Mouse (Mus musculus) frontal cortex, postnatal 36 days (tissue): ENCODE measurements around the gene Cdc37.

Experiments used
- DNase-seq, 2 experiments: peaks; one replicate each; pipeline ENCODE4 v3.0.0; 2022; ENCODE audit warnings: low spot score in 2 of 2

Cdc37 gene

DNA sequence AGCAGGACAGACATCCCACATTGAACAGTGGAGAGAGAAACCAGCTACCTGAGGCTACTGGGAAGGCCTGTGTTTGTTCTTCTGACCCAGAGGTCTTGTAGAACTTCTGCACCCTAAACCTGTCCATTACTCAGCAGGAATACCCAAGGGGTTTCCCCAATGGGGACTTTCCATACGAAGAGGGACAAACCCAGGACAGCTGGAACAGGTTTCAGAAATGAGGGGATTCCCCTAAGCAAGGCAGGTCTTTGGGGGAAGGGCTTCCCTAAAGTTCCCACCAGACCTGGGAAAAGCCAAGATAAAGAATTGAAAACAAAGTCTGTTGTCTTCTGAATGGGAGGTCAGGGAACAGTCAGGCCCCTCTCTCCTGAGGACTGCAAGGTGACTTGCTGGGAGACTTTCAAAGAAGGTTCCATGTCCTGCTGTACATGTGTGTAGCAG lies 13.8 kb downstream of the Cdc37 start:
- DNase-seq = no peak

GRCm38 (mm10) chr9:21135329-21135890 lies 14.4 kb downstream of the Cdc37 start:
- no peak for DNase-seq

GRCm38 (mm10) chr9:21134595-21135328 lies 15.0 kb downstream of the Cdc37 start:
- DNase-seq = no peak

DNA sequence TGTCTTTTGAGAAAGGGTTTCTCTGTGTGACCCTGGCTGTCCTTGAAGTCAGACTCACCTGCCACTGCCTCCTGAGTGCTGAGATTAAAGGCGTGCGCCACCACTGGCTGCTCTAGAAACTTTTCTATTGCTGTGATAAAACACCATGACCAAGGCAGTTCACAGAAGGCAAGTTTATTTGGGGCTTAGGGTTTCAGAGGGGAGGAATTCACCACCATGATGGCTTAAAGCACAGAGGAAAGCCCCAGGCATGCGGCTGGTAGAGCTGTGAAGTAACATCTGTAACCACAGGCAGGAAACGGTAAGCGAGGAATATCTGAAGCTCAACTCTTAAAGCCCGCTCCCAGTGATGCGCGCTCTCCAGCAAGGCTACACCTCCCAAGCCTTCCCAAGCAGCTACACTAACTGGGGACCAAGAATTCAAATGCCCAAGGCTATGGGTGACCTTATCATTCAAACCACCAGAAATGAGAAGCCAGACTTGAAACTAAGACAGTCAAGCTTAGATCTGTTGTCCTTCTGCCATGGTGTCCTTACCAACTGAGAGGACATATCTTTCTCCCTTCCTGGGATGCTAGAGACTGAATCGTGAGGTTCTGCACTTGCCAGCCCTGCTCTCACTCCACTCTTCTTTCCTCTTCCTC lies 16.6 kb downstream of the Cdc37 start:
- DNase-seq = no peak

DNA sequence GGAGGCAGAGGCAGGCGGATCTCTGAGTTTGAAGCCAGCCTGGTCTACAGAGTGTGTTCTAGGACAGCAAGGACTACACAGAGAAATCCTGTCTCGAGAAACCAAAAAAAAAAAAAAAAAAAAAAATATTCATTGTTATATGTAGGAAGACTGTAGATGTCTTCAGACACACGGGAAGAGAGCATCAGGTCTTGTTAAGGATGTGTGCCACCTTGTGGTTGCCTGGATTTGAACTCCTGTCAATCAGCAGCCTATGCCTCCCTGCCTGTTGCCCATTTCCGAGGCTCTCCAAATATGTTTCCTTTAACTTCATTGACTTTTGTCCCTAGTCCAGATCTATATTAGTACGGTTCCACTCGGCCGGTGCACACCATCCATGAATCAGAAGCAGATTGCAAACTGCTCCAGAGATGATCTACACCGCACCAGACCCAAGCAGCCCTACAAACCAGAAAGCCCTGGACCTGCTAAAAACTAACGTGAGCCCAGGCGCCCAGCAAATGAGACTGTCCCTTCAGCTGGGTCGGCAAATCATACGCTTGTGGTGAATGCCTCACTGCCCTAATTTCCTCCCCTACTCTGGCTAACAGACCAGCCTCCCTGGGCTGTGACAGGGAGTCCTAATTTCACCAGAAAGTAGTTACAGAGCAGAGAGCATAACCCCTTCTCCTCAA lies 17.5 kb downstream of the Cdc37 start:
- no peak for DNase-seq

DNA sequence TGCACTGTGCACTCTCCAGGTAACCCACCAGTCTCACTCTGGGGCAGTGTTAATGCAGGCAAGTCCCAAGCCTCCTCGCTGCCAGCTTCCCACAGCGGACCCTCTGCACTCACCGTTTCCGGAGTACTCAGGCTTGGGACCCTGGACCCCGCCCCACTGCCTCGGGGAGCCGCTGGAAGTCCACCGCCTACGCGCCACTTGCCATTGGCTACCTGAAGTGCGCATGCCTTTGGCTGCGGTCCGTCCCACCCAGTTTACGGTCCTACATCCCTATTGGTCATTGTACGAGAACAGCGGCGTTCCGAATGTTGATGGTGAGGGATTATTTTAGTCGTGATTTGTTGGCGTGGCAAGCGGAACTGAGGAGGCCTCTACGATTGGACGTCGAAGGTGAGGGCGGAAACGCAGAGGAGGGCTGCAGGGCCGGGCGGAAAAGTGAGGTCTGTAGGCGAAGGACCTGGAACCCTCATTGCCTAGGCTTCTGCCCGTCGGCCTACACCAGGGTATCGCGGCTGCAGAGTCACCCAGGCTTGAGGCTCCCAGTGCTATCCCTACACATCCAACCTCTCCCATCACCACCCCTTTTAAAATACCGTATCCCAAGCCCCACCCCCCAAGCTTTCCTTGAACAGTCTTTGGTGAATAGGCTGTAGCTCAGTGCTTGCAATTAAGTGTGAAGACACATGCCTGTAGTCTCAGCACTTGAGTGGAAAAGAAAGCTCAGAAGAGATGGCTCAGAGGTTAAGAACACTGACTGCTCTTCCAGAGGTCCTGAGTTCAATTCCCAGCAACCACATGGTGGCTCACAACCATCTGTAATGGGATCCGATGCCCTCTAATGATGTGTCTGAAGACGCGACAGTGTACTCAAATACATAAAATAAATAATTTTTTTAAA lies 18.5 kb downstream of the Cdc37 start, which contains the start of gene Tyk2:
TSS of gene Tyk2 (minus strand) at position 185 of the 898 bp plus-strand sequence.
- DNase-seq = peak; percentile 90 to 96

DNA sequence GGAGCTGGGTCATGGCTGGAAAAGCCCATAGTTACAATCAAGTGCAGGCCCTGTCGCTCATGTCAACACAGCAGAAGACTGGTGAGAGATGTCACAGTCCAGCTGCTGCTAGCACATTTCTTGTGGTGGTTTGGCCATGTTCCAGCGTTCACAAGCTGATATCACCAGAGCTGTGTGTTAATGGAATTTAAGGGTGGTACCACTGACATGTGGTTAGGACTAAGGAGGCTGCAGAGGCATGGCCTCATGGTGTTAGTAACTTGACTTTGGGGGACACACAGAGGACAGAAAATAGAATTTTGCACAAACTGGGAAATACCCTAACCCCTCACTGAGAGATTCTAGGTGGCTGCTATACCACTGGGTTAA lies 23.5 kb downstream of the Cdc37 start:
- no peak for DNase-seq

DNA sequence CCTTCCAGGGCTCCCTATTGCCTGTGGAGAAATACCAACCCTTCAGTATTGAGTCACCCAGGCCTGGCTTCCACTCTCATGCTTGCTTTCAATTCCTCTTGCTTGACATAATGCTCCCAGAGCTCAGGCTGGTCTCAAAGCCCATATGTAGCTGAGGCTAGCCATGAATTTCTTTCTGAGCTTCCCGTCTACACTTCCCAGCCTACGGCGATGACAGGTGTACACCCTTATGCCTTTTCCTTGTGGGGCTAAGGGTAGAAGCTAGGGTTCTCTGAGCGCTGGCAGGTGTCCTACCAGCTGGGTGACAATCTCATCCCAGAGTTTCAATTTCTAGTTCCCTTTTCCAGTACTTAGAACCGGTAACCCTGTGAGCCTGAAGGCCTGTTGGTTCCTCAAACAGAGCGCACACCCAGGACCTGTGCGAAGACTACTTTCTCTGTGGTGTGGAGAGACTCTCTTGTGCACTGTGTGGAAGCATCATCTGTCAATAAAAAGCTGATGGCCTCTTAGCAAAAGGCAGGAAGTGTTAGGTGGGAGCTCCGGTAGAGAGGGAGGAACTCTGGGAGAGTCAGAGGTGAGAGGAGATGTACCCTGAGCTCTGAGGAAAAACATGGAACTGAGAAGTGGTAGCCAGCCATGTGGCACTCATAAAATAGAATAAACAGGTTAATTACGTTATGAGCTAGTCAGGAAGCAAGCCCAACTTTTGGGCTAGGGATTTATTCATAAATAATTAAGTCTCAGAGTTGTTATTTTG lies 24.1 kb downstream of the Cdc37 start:
- DNase-seq = no peak

GRCm38 (mm10) chr9:21124837-21125236 lies 24.9 kb downstream of the Cdc37 start:
- no peak for DNase-seq

GRCm38 (mm10) chr9:21121483-21121882 lies 28.3 kb downstream of the Cdc37 start:
- DNase-seq = no peak

GRCm38 (mm10) chr9:21117073-21117472 lies 32.7 kb downstream of the Cdc37 start:
- no peak for DNase-seq

DNA sequence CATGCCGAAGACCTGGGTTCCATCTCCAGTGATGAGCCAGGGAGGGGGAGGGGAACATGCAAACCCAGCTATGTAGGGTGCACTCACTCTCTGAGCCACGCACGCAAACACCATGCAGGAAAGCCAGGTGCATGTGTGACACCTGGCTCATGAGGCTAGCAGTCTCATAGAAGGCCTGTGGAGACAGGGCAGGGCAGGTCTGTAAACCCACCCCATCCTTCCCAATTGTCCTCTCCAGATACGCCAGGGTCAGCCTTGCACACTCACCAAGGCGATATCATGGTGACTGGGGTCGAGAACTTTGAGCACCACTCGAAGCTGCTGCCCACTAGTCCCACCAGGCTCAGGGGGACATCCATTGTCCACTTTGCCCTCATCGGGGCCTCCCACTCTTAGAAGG lies 34.7 kb downstream of the Cdc37 start:
- no peak for DNase-seq

GRCm38 (mm10) chr9:21114190-21114589 lies 35.6 kb downstream of the Cdc37 start:
- DNase-seq = no peak

- no peak for DNase-seq
Measured at GRCm38 (mm10) chr9:21113751-21114150, 36.0 kb downstream of the Cdc37 start.

DNA sequence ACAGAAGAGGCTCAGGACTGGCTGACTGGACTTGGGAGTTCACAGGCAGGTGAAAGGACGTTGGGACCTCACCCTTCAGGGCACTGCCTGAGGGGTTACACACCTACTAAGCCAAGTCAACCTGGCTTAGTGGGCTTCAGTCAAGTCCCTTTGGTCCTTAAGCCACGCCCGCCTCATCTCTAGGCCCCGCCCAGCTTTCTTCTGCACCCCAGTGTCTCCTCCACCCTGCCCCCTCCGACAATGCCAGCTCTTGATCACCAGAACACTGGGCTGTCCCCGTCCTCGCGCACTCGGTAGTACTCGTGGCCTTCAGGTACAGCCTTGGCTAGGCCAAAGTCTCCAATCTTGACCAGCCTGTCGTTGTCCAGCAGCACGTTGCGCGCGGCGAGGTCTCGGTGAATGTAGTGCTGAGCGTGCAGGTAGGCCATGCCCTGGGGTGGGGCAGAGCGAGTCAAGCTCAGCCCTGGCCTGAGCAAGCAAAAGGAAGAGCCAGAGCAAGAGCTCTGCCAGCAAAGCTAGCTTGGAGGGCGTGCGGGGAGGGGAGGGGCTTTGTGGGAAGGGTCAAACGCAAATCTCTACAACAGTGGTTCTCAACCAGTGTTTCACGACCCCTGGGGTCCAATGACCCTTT lies 42.1 kb downstream of the Cdc37 start:
- no peak for DNase-seq

DNA sequence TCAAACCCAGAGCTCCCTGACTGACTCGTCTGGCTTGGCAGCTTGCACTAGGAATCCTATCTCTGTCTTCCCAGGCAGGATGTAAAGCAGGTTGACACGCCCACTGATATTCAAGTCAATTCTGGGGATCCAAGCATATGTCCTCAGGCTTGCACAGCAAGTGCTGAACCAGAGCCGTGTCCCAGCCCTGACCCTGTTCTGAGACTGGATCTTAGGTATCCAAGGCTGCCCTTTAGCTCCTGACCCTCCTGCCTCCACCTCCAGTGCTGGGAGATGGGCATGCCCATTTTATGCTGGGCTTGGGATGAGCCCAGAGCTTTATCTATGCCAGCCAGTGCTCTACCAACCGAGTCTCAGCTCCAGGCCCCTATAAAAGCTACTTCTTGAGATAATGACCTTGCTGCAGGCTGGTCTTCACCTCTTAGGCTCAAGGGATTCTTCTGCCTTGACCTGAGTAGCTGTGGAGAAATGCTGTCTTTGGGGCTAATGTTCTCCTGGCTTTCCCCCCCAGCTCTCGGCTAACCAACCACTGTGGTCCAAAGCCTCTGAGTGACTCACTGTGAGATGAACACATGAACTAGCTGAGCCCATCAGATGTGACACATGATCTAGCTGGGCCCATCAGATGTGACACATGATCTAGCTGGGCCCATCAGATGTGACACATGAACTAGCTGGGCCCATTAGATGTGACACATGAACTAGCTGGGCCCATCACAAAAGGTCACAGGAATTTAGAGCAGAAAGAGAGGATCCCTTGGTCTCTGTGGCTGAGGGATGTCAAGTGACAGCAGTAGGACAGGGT lies 43.8 kb downstream of the Cdc37 start:
- peak in 1 of 2 experiments; percentile 20 for DNase-seq

DNA sequence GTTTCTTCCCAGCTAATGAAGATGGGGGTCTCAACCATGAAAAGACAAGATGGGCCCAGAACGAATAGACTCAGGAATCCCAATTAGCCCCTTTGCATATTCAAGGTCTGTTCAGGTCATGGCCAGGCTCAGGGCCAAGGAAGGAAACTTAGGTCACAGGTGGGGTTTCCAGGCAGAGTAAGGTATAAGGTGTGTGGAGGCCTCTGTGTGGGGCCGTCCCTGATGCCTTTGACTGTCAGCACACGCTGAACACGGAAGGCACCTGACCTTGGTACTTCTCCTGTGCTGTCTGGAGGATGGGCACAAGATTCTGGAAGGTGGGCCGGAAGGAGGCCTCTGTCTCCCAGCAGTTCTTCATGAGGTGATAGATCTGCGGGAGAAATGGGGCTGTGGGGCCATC lies 45.0 kb downstream of the Cdc37 start:
- DNase-seq = no peak

DNA sequence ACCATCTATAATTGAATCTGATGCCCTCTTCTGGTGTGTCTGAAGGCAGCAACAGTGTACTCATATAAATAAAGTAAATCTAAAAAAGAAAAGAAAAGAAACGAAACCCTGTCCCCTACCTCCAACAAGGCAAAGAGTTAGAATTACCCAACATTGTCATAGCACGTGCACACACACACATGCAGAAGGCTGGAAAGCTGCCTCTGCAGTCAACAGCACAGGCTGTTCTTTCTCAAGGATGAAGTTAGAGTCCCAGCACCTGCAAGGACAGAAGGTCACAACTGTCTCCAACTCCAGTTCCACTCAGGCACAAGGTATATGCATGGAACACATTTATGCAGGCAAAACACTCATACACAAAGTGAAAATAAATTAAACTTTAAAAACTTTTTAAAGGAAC lies 47.7 kb downstream of the Cdc37 start:
- DNase-seq = no peak

DNA sequence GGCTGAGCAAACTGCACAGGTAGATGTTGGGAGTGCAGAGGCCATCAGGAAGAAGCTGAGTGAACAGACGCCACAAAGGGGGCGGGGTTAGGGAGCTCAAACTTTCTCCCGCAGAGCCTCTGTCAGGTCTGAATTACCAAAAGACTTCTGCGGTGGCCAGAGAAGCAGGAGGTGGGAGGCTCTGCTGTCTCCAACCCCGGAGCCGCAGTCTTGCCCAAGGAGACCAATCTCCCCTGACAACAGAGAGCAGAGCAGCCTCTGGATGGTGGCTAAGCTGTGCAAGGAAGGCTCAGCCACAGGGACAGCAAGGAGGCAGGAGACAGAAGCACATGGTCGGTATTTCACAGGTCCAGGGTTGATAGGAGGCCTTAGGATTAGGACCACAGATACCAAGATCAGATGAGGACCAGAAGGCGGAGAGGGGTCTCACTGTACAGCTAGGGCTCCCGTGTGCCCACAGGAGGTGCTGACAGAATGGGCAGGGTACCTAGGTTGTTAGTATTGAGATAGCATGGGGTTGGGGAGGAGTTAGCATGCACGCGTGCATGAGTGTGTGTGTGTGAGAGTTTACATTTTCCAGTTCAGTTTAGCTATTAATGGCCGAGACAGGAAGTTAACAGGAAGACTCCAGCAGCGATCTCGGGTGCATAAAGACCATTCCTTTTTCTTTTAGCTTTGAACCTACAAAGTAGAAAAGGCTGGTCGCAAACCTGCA lies 49.2 kb downstream of the Cdc37 start:
- DNase-seq = no peak
